Mouse (Mus musculus) cerebellum, adult 9-11 months (tissue): ENCODE results near the gene Slc37a4.
"Not testable (repeated sequence)": the region's sequence is repeated elsewhere in the genome, so short reads cannot be mapped to it uniquely, and the experiment has no call there.

Experiments used
- DNase-seq: peaks from one replicate; pipeline ENCODE4 v3.0.0; 2022

Slc37a4 gene

DNA sequence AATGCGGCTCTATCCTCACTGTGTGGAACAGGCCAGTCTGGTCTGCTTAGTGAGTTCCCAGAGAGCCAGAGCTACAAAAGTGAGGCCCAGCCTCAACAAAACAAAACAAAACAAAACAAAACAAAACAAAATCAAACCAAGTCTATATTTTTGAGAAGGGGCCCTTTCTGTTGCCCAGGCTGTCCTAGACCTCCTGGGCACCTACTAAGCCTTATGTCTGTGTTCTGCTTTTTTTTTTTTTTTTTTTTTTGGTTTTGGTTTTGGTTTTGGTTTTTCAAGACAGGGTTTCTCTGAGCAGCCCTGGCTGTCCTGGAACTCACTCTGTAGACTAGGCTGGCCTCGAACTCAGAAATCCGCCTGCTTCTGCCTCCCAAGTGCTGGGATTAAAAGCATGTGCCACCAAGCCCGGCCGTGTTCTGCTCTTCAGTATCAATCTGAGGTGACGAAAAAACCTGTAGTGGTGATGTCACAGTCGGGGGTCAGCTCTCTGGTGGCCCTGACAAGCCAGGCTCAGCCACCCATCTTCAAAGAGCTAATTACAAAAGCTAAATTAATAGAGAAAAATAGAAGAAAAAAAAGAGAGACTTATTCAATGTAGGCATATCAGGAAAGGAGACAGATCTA, 47.9 kb downstream of the Slc37a4 start:
- not testable (repeated sequence) for DNase-seq

DNA sequence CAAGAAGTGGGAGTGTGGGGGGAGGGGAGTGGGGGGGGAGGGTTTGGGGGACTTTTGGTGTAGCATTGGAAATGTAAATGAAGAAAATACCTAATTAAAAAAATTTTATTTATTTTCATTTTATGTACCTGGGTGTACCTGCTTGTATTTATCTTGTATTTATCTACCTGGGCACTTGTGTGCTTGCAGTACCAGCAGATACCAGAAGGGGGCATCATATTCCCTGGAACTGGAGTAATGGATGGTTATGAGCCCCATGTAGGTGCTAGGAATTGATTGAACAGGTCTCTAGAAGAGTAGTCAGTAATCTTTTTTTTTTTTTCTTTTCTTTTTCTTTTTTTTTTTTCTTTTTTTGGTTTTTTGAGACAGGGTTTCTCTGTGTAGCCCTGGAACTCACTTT, 53.7 kb downstream of the Slc37a4 start:
- no peak for DNase-seq
